Mouse (Mus musculus) intestine, embryonic 16.5 days (tissue): ENCODE results near the gene Csgalnact2. TPM values are rescaled to one million over a fixed set of nuclear protein-coding genes. Genes with fewer than 3 reads are reported as not detected.

Experiments used
- ATAC-seq: fragments of 200-750 bp; cut with Nextera tagmentation; 2 replicates; pipeline ENCODE4 v1.8.0; 2017; ENCODE audit warnings: moderate TSS enrichment, moderate library complexity
- H3K27ac ChIP-seq: fragments of 300-500 bp; sonication (generic); 2 replicates; pipeline ENCODE4 v1.5.1; 2014; ENCODE audit warnings: mild to moderate bottlenecking, low read length
- H3K27me3 ChIP-seq: fragments of 300-500 bp; sonication (generic); replicated peaks from 2 replicates; pipeline ENCODE4 v1.6.1; 2014; ENCODE audit warnings: low read length, control low read depth, mixed read lengths; ENCODE audit not compliant: control insufficient read depth, insufficient read depth
- H3K36me3 ChIP-seq: fragments of 300-500 bp; sonication (generic); 2 replicates; pipeline ENCODE4 v1.6.1; 2014; ENCODE audit warnings: low read length, control low read depth; ENCODE audit not compliant: control insufficient read depth, insufficient read depth
- H3K4me1 ChIP-seq: fragments of 300-500 bp; sonication (generic); 2 replicates; pipeline ENCODE4 v1.6.1; 2014; ENCODE audit warnings: low read length, control low read depth, mixed read lengths; ENCODE audit not compliant: control insufficient read depth, insufficient read depth
- H3K4me2 ChIP-seq: fragments of 300-500 bp; sonication (generic); 2 replicates; pipeline ENCODE4 v1.6.1; 2014; ENCODE audit warnings: low read depth, low read length, control low read depth
- H3K4me3 ChIP-seq: fragments of 300-500 bp; sonication (generic); 2 replicates; pipeline ENCODE4 v1.5.1; 2014; ENCODE audit warnings: mild to moderate bottlenecking, low read length
- H3K9ac ChIP-seq: fragments of 300-500 bp; sonication (generic); 2 replicates; pipeline ENCODE4 v1.6.1; 2014; ENCODE audit warnings: low read depth, low read length
- H3K9me3 ChIP-seq: fragments of 300-500 bp; sonication (generic); 2 replicates; pipeline ENCODE4 v1.6.1; 2016; ENCODE audit warnings: low read length, control low read depth; ENCODE audit not compliant: control insufficient read depth
- WGBS: fragments of 180-500 bp; shearing (Covaris S2); extraction: QIAGEN DNeasy Blood & Tissue Kit; methylation state at CpG from one replicate; pipeline ENCODE4 v1.1.7; 2014; 5-methylcytosine and 5-hydroxymethylcytosine counted together
- polyA plus RNA-seq: library from polyadenylated mRNA; unstranded; fragments of >200 nt; fragmentation: Nextera tagmentation; extraction: Ambion mirVana; gene quantifications from 2 replicates; pipeline ENCODE4 v1.2.1, GENCODE M21; 2015

Gene Csgalnact2
- polyA plus RNA-seq, 1 experiment from 2014 or later, result 9.3 TPM

DNA sequence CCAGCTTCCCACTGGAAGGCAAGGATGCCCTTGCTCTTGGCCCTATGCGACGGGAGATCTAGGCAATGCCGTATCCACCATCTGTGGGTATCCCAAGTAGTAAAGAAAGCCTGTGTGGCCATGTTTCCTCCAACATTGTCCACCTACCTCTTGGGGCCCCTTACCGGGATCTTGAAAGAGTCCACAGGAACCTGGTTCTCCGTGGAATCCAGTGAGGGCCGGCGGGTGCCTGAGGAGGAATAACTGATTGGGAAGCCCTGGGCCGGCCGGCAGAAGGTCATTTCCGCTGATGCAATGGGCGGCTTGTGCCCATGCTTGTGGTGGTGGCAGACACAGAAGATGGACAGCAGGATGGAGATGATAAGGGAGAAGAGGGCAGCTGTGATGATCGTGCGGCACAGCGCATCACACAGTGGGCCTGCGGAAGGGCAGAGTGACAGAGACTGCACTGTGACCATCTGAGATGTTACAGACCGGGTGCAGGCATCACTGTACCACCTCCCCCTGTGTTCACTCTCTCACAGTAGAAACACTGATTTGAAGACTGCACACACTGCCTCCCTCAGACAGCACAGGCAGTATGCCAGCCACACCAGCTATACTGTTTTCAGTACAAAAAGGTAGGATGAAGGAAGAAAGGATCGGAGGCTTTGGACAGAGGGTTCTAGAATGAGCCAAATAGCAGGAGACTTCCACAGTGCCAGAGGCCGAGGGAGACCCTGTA, 34.5 kb upstream of the Csgalnact2 start:
- Histone ChIP-seq H3K27ac (no peak overlapping the region), H3K27me3 (no peaks in the 10 kb centered on the region), H3K36me3 (no peaks in the 10 kb centered on the region), H3K4me1 (no peaks in the 10 kb centered on the region), H3K4me2 (no peak overlapping the region), H3K9ac (no peak overlapping the region), H3K9me3 (no peaks in the 10 kb centered on the region), H3K4me3 (no peak overlapping the region)
- no peak for ATAC-seq
- WGBS, result 92% methylated on average over 18 of the region's 18 CpGs

DNA sequence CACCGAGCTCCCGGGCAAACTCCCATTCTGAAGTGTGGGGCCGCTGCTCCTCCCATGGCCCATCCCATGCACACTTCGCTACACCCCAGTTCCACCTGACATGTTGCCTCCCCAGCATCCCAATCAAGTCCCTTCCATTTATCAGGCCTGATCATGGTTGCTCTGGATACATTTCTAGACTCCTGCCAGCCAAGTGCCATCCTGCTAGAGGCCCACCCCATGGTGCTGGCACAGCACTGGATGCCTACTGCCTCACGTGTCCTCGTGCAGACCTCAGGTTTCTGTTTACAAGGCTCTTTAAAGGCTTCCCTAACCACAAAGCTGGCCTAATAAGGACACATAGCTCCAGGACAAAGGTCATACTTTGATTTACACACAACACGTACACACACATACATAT, 32.4 kb upstream of the Csgalnact2 start:
- no peak overlapping the region for H3K4me3 ChIP-seq
- H3K27me3 ChIP-seq, result no peaks in the 10 kb centered on the region; the same call in 1 of the 2 replicates
- H3K36me3 ChIP-seq, result no peaks in the 10 kb centered on the region
- H3K4me2 ChIP-seq, result no peak overlapping the region
- no peak overlapping the region for H3K9ac ChIP-seq
- H3K9me3 ChIP-seq, result no peaks in the 10 kb centered on the region
- no peak overlapping the region for H3K27ac ChIP-seq
- 89% methylated on average over 7 of the region's 7 CpGs for WGBS
- H3K4me1 ChIP-seq, result no peaks in the 10 kb centered on the region
- ATAC-seq, result no peak

DNA sequence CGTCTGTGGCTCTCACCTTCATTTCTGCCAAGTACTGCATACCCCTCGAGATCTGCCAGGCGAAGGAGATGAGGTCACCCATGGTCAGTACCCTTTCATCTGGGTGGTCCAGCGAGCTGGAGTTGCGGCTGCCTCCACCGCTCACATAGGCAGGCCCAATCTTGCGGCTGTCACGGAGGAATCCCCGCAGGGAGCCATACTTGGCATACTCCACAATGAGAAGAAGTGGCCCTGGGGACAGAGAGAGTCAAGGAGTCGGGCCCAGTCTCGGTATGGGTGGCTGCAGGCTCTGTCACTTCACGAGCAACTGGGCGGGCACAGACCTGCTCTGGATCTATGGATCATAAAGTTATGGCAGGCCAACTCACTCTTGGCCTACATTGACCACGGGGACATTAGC, 29.2 kb upstream of the Csgalnact2 start:
- 86% methylated on average over 14 of the region's 14 CpGs for WGBS
- no peak for ATAC-seq
- Histone ChIP-seq H3K9ac (no peak overlapping the region), H3K36me3 (no peaks in the 10 kb centered on the region), H3K27me3 (no peaks in the 10 kb centered on the region; the same call in 1 of the 2 replicates), H3K4me3 (no peak overlapping the region), H3K27ac (no peak overlapping the region), H3K4me2 (no peak overlapping the region), H3K4me1 (no peaks in the 10 kb centered on the region), H3K9me3 (no peaks in the 10 kb centered on the region)

DNA sequence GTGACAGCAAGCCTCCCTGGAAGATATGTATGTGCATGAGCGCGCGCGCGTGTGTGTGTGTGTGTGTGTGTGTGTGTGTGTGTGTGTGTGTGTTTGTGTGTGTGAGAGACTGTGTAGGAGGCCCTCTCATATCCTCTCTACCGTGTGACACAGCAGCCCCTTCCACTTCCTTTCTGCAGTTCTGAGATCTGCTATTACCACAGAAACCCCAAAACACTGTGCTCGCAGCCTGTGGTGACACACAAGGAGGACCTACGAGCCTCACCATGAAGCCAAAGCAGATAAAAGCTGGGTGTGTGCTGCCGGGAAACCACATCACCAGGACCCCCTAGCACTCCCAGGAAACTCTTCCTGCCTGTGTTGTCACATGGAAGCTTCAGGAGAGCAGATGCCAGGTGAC, 28.1 kb upstream of the Csgalnact2 start:
- no peaks in the 10 kb centered on the region; the same call in 1 of the 2 replicates for H3K27me3 ChIP-seq
- no peaks in the 10 kb centered on the region for H3K36me3 ChIP-seq
- H3K4me2 ChIP-seq, result no peak overlapping the region
- no peak overlapping the region for H3K9ac ChIP-seq
- WGBS, result 82% methylated on average over 9 of the region's 9 CpGs
- no peaks in the 10 kb centered on the region for H3K9me3 ChIP-seq
- no peak overlapping the region for H3K27ac ChIP-seq
- ATAC-seq, result no peak
- no peaks in the 10 kb centered on the region for H3K4me1 ChIP-seq
- H3K4me3 ChIP-seq, result no peak overlapping the region

DNA sequence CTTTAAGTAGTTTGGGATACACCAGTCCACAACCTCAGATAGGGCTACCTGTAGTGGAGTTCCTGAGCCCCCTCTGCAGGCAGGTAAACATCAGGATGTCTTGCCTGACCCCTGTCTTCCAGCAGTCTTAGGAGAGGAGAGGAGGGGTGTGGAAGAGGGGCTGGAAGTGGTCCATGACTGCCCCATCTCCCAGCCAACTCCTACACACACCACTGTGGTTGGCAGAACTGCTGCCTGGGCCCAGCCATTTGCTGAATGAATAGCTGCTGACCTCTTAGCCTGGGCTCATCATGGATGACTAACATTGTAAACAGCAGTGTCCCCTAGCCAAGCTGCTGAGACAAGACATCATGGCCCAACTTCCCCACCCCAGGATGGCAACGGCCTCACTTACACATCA, 26.6 kb upstream of the Csgalnact2 start:
- ATAC-seq, result no peak
- Histone ChIP-seq H3K27me3 (no peaks in the 10 kb centered on the region; the same call in 1 of the 2 replicates), H3K9me3 (no peaks in the 10 kb centered on the region), H3K36me3 (no peaks in the 10 kb centered on the region), H3K4me2 (no peak overlapping the region), H3K9ac (no peak overlapping the region), H3K4me1 (no peaks in the 10 kb centered on the region), H3K27ac (no peak overlapping the region), H3K4me3 (no peak overlapping the region)
- 83% methylated on average over 1 of the region's 1 CpGs for WGBS

DNA sequence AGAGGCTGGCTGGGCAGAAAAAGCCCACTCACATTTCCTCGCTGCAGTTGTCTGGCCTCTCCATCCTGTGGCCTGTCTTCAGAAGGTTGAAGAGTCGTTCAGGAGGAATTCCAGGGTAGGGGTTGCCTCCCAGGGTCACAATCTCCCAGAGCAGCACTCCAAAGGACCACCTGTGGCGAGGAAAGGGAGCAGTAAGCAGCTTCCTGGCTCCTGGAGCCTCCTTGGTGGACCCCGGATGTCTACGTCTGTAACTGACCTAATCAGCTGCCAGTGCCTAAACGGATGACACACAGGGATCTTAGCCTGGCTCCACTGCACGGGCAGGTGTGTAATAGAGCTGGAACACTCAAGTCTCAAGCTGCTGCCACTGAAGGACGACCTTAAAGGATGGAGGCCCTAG, 25.8 kb upstream of the Csgalnact2 start:
- no peak overlapping the region for H3K4me3 ChIP-seq
- H3K27ac ChIP-seq, result no peak overlapping the region
- H3K4me1 ChIP-seq, result no peaks in the 10 kb centered on the region
- no peaks in the 10 kb centered on the region; the same call in 1 of the 2 replicates for H3K27me3 ChIP-seq
- no peaks in the 10 kb centered on the region for H3K36me3 ChIP-seq
- no peak overlapping the region for H3K4me2 ChIP-seq
- no peaks in the 10 kb centered on the region for H3K9me3 ChIP-seq
- 61% methylated on average over 8 of the region's 8 CpGs for WGBS
- no peak for ATAC-seq
- H3K9ac ChIP-seq, result no peak overlapping the region

DNA sequence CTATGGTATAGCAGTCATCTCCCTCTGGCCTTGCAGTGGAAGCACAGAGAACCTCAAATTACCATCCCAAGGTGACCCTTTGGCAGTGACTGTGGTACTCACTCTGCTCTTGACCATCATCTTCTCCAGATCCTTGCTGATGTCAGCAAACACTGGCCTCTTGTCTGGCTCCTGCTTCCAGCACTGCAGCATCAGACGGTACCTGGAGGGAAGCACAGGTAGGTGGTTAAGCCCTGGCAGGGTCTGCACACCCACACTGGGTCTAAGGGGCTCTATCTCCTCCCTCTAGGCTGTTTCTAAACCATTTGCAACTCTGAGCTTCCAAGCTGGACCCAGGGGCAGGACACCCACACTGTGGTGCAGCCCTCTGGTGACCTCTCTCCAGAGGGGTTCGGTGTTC, 24.1 kb upstream of the Csgalnact2 start:
- no peaks in the 10 kb centered on the region for H3K36me3 ChIP-seq
- ATAC-seq, result no peak

DNA sequence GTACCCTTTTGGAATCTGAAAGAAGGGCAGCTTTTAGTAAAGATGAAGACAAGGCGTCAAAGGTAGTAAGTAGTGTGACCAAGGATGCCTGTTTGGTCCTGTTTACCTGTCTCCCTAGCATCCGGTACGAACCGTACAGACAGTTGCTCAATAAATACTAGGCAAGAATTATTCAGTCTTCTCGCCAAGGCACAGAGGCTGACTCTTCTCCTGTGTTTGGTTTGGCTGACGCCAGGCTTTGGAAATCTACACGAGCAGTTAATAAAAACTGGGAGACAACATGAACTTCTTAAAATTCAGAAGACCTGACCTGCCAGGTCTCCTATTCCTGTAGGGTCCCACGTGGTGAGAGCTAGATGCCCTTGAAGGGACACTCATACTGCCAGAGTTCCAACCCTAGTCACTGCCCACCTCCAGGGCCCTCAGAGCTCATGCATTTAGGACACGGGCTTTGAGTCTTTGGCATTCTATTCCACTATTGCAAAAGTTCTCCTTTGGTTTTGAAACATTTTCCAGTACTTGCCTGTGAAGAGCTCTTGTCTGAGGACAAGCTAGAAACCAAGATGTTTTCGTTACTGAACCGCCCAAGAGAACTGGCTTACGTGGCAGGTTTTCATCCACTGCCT, 23.6 kb upstream of the Csgalnact2 start:
- ATAC-seq, result no peak
- WGBS, result 84% methylated on average over 12 of the region's 12 CpGs
- Histone ChIP-seq H3K4me1 (no peaks in the 10 kb centered on the region), H3K27me3 (no peaks in the 10 kb centered on the region), H3K9ac (no peak overlapping the region), H3K27ac (no peak overlapping the region), H3K36me3 (no peaks in the 10 kb centered on the region), H3K4me2 (no peak overlapping the region), H3K9me3 (no peaks in the 10 kb centered on the region), H3K4me3 (no peak overlapping the region)

More for the DNA sequence above, 24.1 kb upstream of the Csgalnact2 start:
- WGBS, result 84% methylated on average over 2 of the region's 2 CpGs
- H3K27ac ChIP-seq, result no peak overlapping the region
- H3K27me3 ChIP-seq, result no peaks in the 10 kb centered on the region; the same call in 1 of the 2 replicates
- no peaks in the 10 kb centered on the region for H3K4me1 ChIP-seq
- H3K4me2 ChIP-seq, result no peak overlapping the region
- no peaks in the 10 kb centered on the region for H3K9me3 ChIP-seq
- no peak overlapping the region for H3K9ac ChIP-seq
- no peak overlapping the region for H3K4me3 ChIP-seq

DNA sequence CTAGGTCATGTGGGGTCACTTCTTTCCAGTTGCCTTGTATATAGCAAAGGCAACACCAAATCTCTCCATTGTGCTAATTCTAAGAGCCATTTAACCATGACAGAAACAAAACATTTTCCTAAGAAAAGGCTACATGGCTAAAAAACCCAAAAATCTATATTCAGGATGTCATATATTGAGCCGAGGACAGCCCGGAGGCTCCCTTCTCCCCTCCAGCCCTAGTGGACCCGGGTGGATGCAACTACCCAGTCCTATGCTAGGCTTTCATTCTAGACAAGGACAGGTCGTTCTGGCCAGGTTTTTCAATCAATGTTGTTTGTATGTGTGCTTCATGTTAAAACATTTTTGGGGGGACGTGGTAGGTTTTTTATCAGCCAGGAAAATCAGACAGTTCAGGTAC, 14.2 kb upstream of the Csgalnact2 start:
- no peak for ATAC-seq
- H3K36me3 ChIP-seq, result no peaks in the 10 kb centered on the region

More for the DNA sequence above, 14.2 kb upstream of the Csgalnact2 start:
- no peak overlapping the region for H3K9ac ChIP-seq
- H3K27ac ChIP-seq, result no peak overlapping the region
- H3K4me1 ChIP-seq, result no peaks in the 10 kb centered on the region
- no peak overlapping the region for H3K4me3 ChIP-seq
- H3K4me2 ChIP-seq, result no peak overlapping the region
- WGBS, result 81% methylated on average over 5 of the region's 5 CpGs
- H3K9me3 ChIP-seq, result no peaks in the 10 kb centered on the region
- no peaks in the 10 kb centered on the region for H3K27me3 ChIP-seq
